Mouse (Mus musculus) lung, postnatal 0 days (tissue): ENCODE data around the gene Dazap2.

Experiments
- CTCF ChIP-seq: IDR thresholded peaks from 2 replicates; pipeline ENCODE4 v1.5.1; 2016; ENCODE audit warnings: antibody characterized with exemption, mild to moderate bottlenecking
- EP300 ChIP-seq: IDR thresholded peaks from 2 replicates; pipeline ENCODE4 v1.6.1; 2016; ENCODE audit warnings: antibody characterized with exemption, mild to moderate bottlenecking, control low read depth

DNA sequence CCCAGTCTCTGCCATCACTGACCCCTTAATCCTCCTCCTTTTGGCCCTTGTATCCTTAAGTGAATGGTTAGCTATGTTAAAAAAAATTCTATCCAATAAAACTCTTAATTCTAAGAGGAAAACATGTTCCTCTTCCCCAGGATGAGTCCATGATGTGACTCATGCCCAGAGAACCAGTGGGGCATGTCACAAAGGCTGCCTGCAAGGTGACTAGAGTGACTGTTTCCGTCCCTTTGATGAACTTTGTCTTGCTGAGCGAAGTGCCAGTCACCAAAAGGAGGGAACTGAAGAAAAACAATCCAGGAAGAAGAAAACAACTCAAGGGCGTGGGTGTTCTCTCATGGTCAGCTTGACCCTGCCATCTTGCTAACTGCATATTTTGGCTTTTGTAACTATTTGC, 45.9 kb upstream of the Dazap2 start:
- TF ChIP-seq CTCF (no peak), EP300 (no peak)
